Mouse (Mus musculus) MEL (cell line): ENCODE measurements at regions not wholly inside any gene's neighbourhood (a gene's known extent, or its start where the extent isn't known, plus 50 kb on each side); places are given as distances from the start of the nearest gene placed in this dataset.

Source experiments
- DNase-seq: peaks from one replicate; pipeline ENCODE4 v3.0.0; 2011; ENCODE audit warnings: low read depth, low spot score
- H3K27ac ChIP-seq: 2 replicates; pipeline ENCODE4 v1.5.1; 2012; ENCODE audit warnings: low read depth, mild to moderate bottlenecking, control low read depth, low read length, moderate library complexity; ENCODE audit not compliant: control insufficient read depth
- H3K27me3 ChIP-seq, 2 experiments: fragments of 150-350 bp in 1 of 2; sonication (generic) in 1 of 2; 2 replicates each; pipeline ENCODE4 v1.6.1; 2012; ENCODE audit warnings: low read length in 2 of 2, mild to moderate bottlenecking in 2 of 2, improper control_type of control experiment in 1 of 2, moderate library complexity in 1 of 2; ENCODE audit not compliant: insufficient read depth in 2 of 2, control insufficient read depth in 1 of 2
- H3K36me3 ChIP-seq, 2 experiments: 2 replicates each; pipeline ENCODE4 v1.6.1; 2012 to 2014; ENCODE audit warnings: low read length in 2 of 2, improper control_type of control experiment in 1 of 2, inconsistent platforms in 1 of 2, mild to moderate bottlenecking in 1 of 2; ENCODE audit not compliant: insufficient read depth in 2 of 2, control insufficient read depth in 1 of 2
- H3K4me1 ChIP-seq, 2 experiments: fragments of 150-350 bp in 1 of 2; sonication (generic) in 1 of 2; 2 replicates each; pipeline ENCODE4 v1.6.1; 2012; ENCODE audit warnings: low read length in 2 of 2, improper control_type of control experiment in 1 of 2, mild to moderate bottlenecking in 1 of 2; ENCODE audit not compliant: insufficient read depth in 2 of 2, control insufficient read depth in 1 of 2
- H3K4me3 ChIP-seq, 2 experiments: fragments of 150-350 bp in 1 of 2; sonication (generic) in 1 of 2; 2 replicates each; pipeline ENCODE4 v1.5.1; 2012; ENCODE audit warnings: low read depth in 2 of 2, low read length in 2 of 2, mild to moderate bottlenecking in 2 of 2, moderate library complexity in 2 of 2, control low read depth in 1 of 2, improper control_type of control experiment in 1 of 2; ENCODE audit not compliant: control insufficient read depth in 1 of 2, insufficient read depth in 1 of 2
- H3K79me2 ChIP-seq: 2 replicates; pipeline ENCODE4 v1.6.1; 2012; ENCODE audit warnings: mild to moderate bottlenecking, low read length, moderate library complexity; ENCODE audit not compliant: control insufficient read depth, poor library complexity, insufficient read depth
- H3K9ac ChIP-seq: 2 replicates; pipeline ENCODE4 v1.6.1; 2012; ENCODE audit warnings: low read depth, mild to moderate bottlenecking, control low read depth, low read length, moderate library complexity; ENCODE audit not compliant: control insufficient read depth, poor library complexity, severe bottlenecking
- H3K9me3 ChIP-seq: fragments of 150-350 bp; sonication (generic); replicated peaks from 2 replicates; pipeline ENCODE4 v1.6.1; 2012; ENCODE audit warnings: mild to moderate bottlenecking, low read length, improper control_type of control experiment, moderate library complexity; ENCODE audit not compliant: insufficient read depth
- CHD1 ChIP-seq: IDR thresholded peaks from 2 replicates; pipeline ENCODE4 v1.6.1; 2012; ENCODE audit warnings: low read depth, mild to moderate bottlenecking, inconsistent platforms, low read length, improper control_type of control experiment
- CTCF ChIP-seq, 3 experiments: IDR thresholded peaks in 2 of 3; conservative IDR thresholded peaks in 1 of 3; 2 replicates each; pipeline ENCODE4 v1.5.1; 2011 to 2012; ENCODE audit warnings: low read length in 3 of 3, low read depth in 2 of 3, mild to moderate bottlenecking in 2 of 3, improper control_type of control experiment in 1 of 3, inconsistent platforms in 1 of 3, mixed read lengths in 1 of 3, moderate library complexity in 1 of 3; ENCODE audit not compliant: control insufficient read depth in 1 of 3, insufficient read depth in 1 of 3, poor library complexity in 1 of 3, severe bottlenecking in 1 of 3
- ELF1 ChIP-seq: IDR thresholded peaks from 2 replicates; pipeline ENCODE4 v1.6.1; 2014; ENCODE audit warnings: low read depth, mild to moderate bottlenecking, inconsistent platforms, low read length, improper control_type of control experiment, moderate library complexity
- ETS1 ChIP-seq: IDR thresholded peaks from 2 replicates; pipeline ENCODE4 v1.6.1; 2012; ENCODE audit warnings: low read depth, mild to moderate bottlenecking, inconsistent platforms, low read length, improper control_type of control experiment, moderate library complexity
- JUND ChIP-seq: IDR thresholded peaks from 2 replicates; pipeline ENCODE4 v1.6.1; 2011; ENCODE audit warnings: low read depth, mild to moderate bottlenecking, improper control_type of control experiment, low read length
- MAX ChIP-seq: IDR thresholded peaks from 2 replicates; pipeline ENCODE4 v1.6.1; 2011; ENCODE audit warnings: low read length, improper control_type of control experiment
- MEF2A ChIP-seq: IDR thresholded peaks from 2 replicates; pipeline ENCODE4 v1.6.1; 2014; ENCODE audit warnings: low read depth, mild to moderate bottlenecking, inconsistent platforms, low read length, improper control_type of control experiment; ENCODE audit not compliant: poor library complexity, insufficient replicate concordance, severe bottlenecking; ENCODE audit errors: extremely low read depth
- MYC ChIP-seq: IDR thresholded peaks from 2 replicates; pipeline ENCODE4 v1.6.1; 2011; ENCODE audit warnings: low read depth, mild to moderate bottlenecking, low read length, improper control_type of control experiment, moderate library complexity
- NELFE ChIP-seq: IDR thresholded peaks from 2 replicates; pipeline ENCODE4 v1.6.1; 2011; ENCODE audit warnings: low read depth, low read length, improper control_type of control experiment
- NRF1 ChIP-seq: IDR thresholded peaks from 2 replicates; pipeline ENCODE4 v1.6.1; 2014; ENCODE audit warnings: low read depth, mild to moderate bottlenecking, inconsistent platforms, low read length, improper control_type of control experiment, moderate library complexity; ENCODE audit not compliant: poor library complexity, insufficient read depth, severe bottlenecking
- POLR2A ChIP-seq, 2 experiments: IDR thresholded peaks; 2 replicates each; pipeline ENCODE4 v1.6.1; 2011 to 2012; ENCODE audit warnings: low read length in 2 of 2, mild to moderate bottlenecking in 2 of 2, control low read depth in 1 of 2, improper control_type of control experiment in 1 of 2, low read depth in 1 of 2, moderate library complexity in 1 of 2; ENCODE audit not compliant: control insufficient read depth in 1 of 2, insufficient read depth in 1 of 2, poor library complexity in 1 of 2
- POLR2AphosphoS5 ChIP-seq: IDR thresholded peaks from 2 replicates; pipeline ENCODE4 v1.6.1; 2012; ENCODE audit warnings: low read depth, borderline replicate concordance, mild to moderate bottlenecking, inconsistent platforms, low read length, moderate library complexity, mixed read lengths
- RAD21 ChIP-seq: IDR thresholded peaks from 2 replicates; pipeline ENCODE4 v1.6.1; 2011; ENCODE audit warnings: mild to moderate bottlenecking, low read depth, low read length, improper control_type of control experiment
- SMC3 ChIP-seq: IDR thresholded peaks from 2 replicates; pipeline ENCODE4 v1.6.1; 2011; ENCODE audit warnings: low read depth, low read length, improper control_type of control experiment
- TAL1 ChIP-seq: IDR thresholded peaks from 2 replicates; pipeline ENCODE4 v1.6.1; 2012; ENCODE audit warnings: mild to moderate bottlenecking, inconsistent platforms, low read length, moderate library complexity, mixed read lengths
- UBTF ChIP-seq: IDR thresholded peaks from 2 replicates; pipeline ENCODE4 v1.6.1; 2012; ENCODE audit warnings: low read depth, mild to moderate bottlenecking, inconsistent platforms, low read length, improper control_type of control experiment, moderate library complexity, borderline replicate concordance; ENCODE audit not compliant: insufficient read depth
- USF1 ChIP-seq: IDR thresholded peaks from 2 replicates; pipeline ENCODE4 v1.6.1; 2014; ENCODE audit warnings: low read depth, mild to moderate bottlenecking, inconsistent platforms, low read length, improper control_type of control experiment, moderate library complexity
- USF2 ChIP-seq, 2 experiments: IDR thresholded peaks; 2 replicates each; pipeline ENCODE4 v1.6.1; 2011 to 2012; ENCODE audit warnings: improper control_type of control experiment in 2 of 2, low read length in 2 of 2, borderline replicate concordance in 1 of 2, inconsistent platforms in 1 of 2, low read depth in 1 of 2, mild to moderate bottlenecking in 1 of 2; ENCODE audit not compliant: insufficient read depth in 1 of 2
- ZMIZ1 ChIP-seq: IDR thresholded peaks from 2 replicates; pipeline ENCODE4 v1.6.1; 2012; ENCODE audit warnings: low read depth, mild to moderate bottlenecking, inconsistent platforms, low read length, improper control_type of control experiment, moderate library complexity
- ZNF384 ChIP-seq: IDR thresholded peaks from 2 replicates; pipeline ENCODE4 v1.6.1; 2012; ENCODE audit warnings: low read depth, mild to moderate bottlenecking, inconsistent platforms, low read length, improper control_type of control experiment

DNA sequence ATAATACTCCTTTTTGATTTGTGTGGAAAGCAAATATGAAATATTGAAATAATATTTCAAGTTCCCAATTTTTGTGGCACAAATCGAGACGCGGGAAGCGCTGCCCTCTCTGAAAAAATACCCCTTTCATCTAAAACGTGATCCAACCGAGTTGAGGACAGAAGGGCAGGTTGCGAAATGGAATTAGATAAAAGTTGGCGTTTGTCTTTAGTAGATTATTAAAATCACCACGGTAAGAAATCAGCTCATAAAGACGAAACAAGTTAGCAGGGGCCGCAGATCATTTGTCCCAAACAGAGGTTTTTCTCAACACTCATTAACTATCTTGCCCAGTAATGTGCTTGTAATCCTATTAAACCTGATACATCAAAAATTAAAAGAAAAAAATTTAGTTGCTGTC is 364.2 kb upstream of the Fign start:
- H3K27ac ChIP-seq = no peak overlapping the region
- DNase-seq = no peak
- no peak overlapping the region for H3K9ac ChIP-seq
- H3K79me2 ChIP-seq = no peaks in the 10 kb centered on the region
- H3K9me3 ChIP-seq = no peaks in the 10 kb centered on the region
- H3K4me1 ChIP-seq = no peaks in the 10 kb centered on the region
- no peaks in the 10 kb centered on the region for H3K36me3 ChIP-seq
- no peak overlapping the region for H3K4me3 ChIP-seq
- no peak for TF ChIP-seq USF2 (IDR thresholded peaks at IDR 0.05; ENCODE audit: borderline replicate concordance in 1 of 2, insufficient read depth in 1 of 2, low read depth in 1 of 2, low read length in 2 of 2)
- TF ChIP-seq MAX = no peak
- no peaks in the 10 kb centered on the region for H3K27me3 ChIP-seq

DNA sequence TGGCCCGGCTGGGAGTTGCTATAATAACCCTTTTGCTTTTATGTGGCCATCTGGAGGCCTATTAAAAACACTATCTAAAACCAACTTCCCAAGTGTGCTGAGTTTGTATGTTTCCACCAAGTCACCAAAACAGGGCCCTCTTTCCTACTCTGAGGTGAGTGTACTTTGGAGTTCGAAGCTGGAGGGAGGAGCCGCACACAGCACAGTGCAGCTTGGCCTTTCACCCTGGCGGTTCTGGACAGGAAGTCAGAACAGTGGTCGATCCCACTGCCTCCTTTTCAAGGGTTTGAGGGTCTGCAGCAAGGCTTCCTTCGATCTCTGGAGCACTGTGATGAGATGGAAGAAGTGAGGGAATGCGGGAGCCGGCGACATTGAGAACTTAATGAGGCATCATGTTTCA is 363.8 kb upstream of the Fign start:
- no peak for DNase-seq
- H3K27ac ChIP-seq = no peak overlapping the region
- H3K4me1 ChIP-seq = no peaks in the 10 kb centered on the region
- no peak for TF ChIP-seq ZMIZ1
- no peak for TF ChIP-seq MYC
- no peak for TF ChIP-seq NELFE
- TF ChIP-seq SMC3 = no peak
- no peak for TF ChIP-seq MEF2A
- no peak for TF ChIP-seq USF1
- no peaks in the 10 kb centered on the region for H3K79me2 ChIP-seq
- no peak overlapping the region for H3K4me3 ChIP-seq
- no peaks in the 10 kb centered on the region for H3K9me3 ChIP-seq
- no peaks in the 10 kb centered on the region for H3K36me3 ChIP-seq
- H3K9ac ChIP-seq = no peak overlapping the region
- no peaks in the 10 kb centered on the region for H3K27me3 ChIP-seq

DNA sequence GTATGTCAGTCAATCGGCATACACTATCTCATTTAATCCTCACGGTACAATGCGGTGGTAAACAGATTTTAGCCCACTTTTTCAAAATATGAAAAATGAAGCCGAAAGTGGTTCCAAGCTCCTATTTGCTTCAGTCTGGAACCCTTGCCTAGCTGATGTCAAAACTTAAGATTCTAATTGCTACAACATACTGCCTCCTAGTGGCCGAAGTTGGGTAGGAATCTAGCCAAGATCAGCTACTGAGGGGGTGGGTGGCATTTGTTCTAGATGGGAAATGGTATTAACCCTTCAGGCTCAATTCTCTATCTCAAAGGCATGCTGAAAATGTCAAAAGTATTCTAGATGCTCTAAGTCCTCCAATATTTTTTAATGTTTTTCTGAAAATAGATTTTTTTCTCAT is 360.3 kb upstream of the Fign start:
- no peaks in the 10 kb centered on the region for H3K36me3 ChIP-seq
- H3K27me3 ChIP-seq = no peaks in the 10 kb centered on the region
- H3K79me2 ChIP-seq = no peaks in the 10 kb centered on the region
- no peaks in the 10 kb centered on the region for H3K9me3 ChIP-seq
- H3K4me1 ChIP-seq = no peaks in the 10 kb centered on the region
- no peak overlapping the region for H3K9ac ChIP-seq
- TF ChIP-seq POLR2A (IDR thresholded peaks at IDR 0.05; ENCODE audit: control insufficient read depth in 1 of 2, insufficient read depth in 1 of 2, low read depth in 1 of 2, low read length in 2 of 2, poor library complexity in 1 of 2) = no peak
- peak in 1 of 3 experiments; percentile 12; a peak in 2 of 6 replicates for TF ChIP-seq CTCF (IDR thresholded peaks at IDR 0.05 in 2 of 3, conservative IDR thresholded peaks at IDR 0.05 in 1 of 3; ENCODE audit: control insufficient read depth in 1 of 3, insufficient read depth in 1 of 3, low read depth in 2 of 3, low read length in 3 of 3, poor library complexity in 1 of 3, severe bottlenecking in 1 of 3)
- no peak overlapping the region for H3K4me3 ChIP-seq
- no peak overlapping the region for H3K27ac ChIP-seq
- DNase-seq = peak; percentile 2

DNA sequence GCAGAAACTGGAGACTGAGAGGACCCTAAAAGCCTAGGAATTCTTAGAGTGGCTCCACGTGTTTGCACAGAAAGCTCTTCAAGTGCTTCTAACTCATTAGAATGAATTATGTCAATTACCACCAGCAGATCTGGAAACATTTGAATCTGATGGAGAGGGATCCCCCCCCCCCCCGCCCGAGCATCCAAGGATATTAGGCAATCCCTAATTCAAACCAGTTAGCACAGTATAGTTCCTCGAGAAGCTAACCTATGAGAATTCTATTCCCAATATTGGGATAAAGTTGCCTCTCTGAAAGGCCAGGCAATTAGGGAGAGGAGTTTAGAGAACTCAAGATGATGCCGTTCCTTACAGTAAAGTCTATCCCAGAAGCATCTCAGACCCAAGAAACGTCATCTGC is 354.9 kb upstream of the Fign start:
- Histone ChIP-seq H3K4me1 (no peaks in the 10 kb centered on the region), H3K9ac (no peak overlapping the region), H3K4me3 (no peak overlapping the region), H3K79me2 (no peaks in the 10 kb centered on the region), H3K27ac (no peak overlapping the region), H3K36me3 (no peaks in the 10 kb centered on the region), H3K27me3 (no peaks in the 10 kb centered on the region), H3K9me3 (no peaks in the 10 kb centered on the region)
- no peak for DNase-seq
- no peak for TF ChIP-seq ZNF384
- TF ChIP-seq POLR2AphosphoS5 = no peak
- no peak for TF ChIP-seq TAL1
- no peak for TF ChIP-seq NRF1
- no peak for TF ChIP-seq UBTF
- no peak for TF ChIP-seq RAD21
- TF ChIP-seq NELFE = no peak
- no peak for TF ChIP-seq ETS1
- no peak for TF ChIP-seq JUND
- TF ChIP-seq CHD1 = no peak
- TF ChIP-seq ELF1 = no peak
- no peak for TF ChIP-seq CTCF (IDR thresholded peaks at IDR 0.05 in 2 of 3, conservative IDR thresholded peaks at IDR 0.05 in 1 of 3; ENCODE audit: control insufficient read depth in 1 of 3, insufficient read depth in 1 of 3, low read depth in 2 of 3, low read length in 3 of 3, poor library complexity in 1 of 3, severe bottlenecking in 1 of 3)
- no peak for TF ChIP-seq ZMIZ1
- TF ChIP-seq, all 39 proteins: peak for 0
